Mouse (Mus musculus) fat pad, adult 2 months (tissue): Measurements from ENCODE around the gene Tat.

ENCODE experiments used
- DNase-seq: peaks from one replicate; pipeline ENCODE4 v3.0.0-alpha.2; 2011; ENCODE audit warnings: low read depth, low spot score; ENCODE audit errors: extremely low read depth

Tat gene

GRCm38 (mm10) chr8:109990224-109990623 lies at the start of gene Tat:
Gene Tat, plus strand, starts transcription at chr8:109990437.
- no peak for DNase-seq

- DNase-seq: no peak
Observed at GRCm38 (mm10) chr8:109941606-109942360, 48.5 kb upstream of the Tat start.

GRCm38 (mm10) chr8:109945153-109945632 lies 45.0 kb upstream of the Tat start:
- no peak for DNase-seq

- no peak for DNase-seq
Observed at GRCm38 (mm10) chr8:109945694-109946093, 44.5 kb upstream of the Tat start.

GRCm38 (mm10) chr8:109946272-109946671 lies 44.0 kb upstream of the Tat start:
- no peak for DNase-seq

GRCm38 (mm10) chr8:109947447-109948284 lies 42.6 kb upstream of the Tat start:
- peak; percentile 19 for DNase-seq

- DNase-seq: no peak
Observed at GRCm38 (mm10) chr8:109948285-109948564, 42.0 kb upstream of the Tat start.

GRCm38 (mm10) chr8:109952171-109952570 lies 38.1 kb upstream of the Tat start:
- no peak for DNase-seq

- no peak for DNase-seq
Observed at GRCm38 (mm10) chr8:109954486-109954948, 35.7 kb upstream of the Tat start.

GRCm38 (mm10) chr8:109957167-109958028 lies 32.8 kb upstream of the Tat start:
- peak; percentile 40 for DNase-seq

- peak; percentile 67 for DNase-seq
Observed at GRCm38 (mm10) chr8:109958036-109958655, 32.1 kb upstream of the Tat start.

GRCm38 (mm10) chr8:109959112-109959511 lies 31.1 kb upstream of the Tat start:
- no peak for DNase-seq

- DNase-seq: no peak
Observed at GRCm38 (mm10) chr8:109961693-109962367, 28.4 kb upstream of the Tat start, which contains the start of gene Marveld3. Gene Marveld3, minus strand, starts transcription at chr8:109962203.

GRCm38 (mm10) chr8:109962896-109963295 lies 27.3 kb upstream of the Tat start:
- no peak for DNase-seq

- DNase-seq: no peak
Observed at GRCm38 (mm10) chr8:109963421-109963820, 26.8 kb upstream of the Tat start.

GRCm38 (mm10) chr8:109964106-109964505 lies 26.1 kb upstream of the Tat start:
- no peak for DNase-seq

- no peak for DNase-seq
Observed at GRCm38 (mm10) chr8:109968837-109969236, 21.4 kb upstream of the Tat start.

GRCm38 (mm10) chr8:109970323-109970722 lies 19.9 kb upstream of the Tat start:
- no peak for DNase-seq

- DNase-seq: no peak
Observed at GRCm38 (mm10) chr8:109972901-109973300, 17.3 kb upstream of the Tat start.

- no peak for DNase-seq
Observed at GRCm38 (mm10) chr8:109979339-109979738, 10.9 kb upstream of the Tat start.
